In the genomic region with DNA sequence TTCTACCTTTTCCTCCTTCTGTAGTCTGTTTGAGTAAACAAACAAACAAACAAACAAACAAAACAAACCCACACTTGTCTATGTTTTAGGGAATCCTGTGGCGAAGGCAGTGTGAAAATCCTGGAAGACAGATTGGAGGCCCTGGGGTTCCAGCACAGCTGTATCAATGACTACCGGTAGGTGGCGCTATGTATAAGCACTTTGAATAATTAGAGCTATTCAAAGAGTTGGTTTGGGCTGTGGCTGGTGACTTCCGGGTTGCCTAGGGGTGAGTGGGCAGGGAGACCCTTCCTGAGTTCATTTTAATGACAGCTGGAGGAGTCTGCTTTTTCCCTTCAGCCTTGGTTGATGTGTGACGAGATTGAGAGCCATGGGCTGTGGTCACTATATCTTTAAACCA, we compare ENCODE assay signal across 8 mouse cellular contexts. TPM values are rescaled to one million over a fixed set of nuclear protein-coding genes. Genes with fewer than 3 reads are reported as not detected.
DNase-seq lines count a peak whose midpoint lies in the region; ATAC-seq and TF ChIP-seq lines count a peak whose summit lies in the region.

No protein-coding gene starts in this region.

- peak; percentile 22 for DNase-seq in forebrain, postnatal 0 days
- DNase-seq in ovary, postnatal 14 days (ENCODE audit: low spot score), result peak; percentile 27
- DNase-seq in ovary, adult 18-20 months (ENCODE audit: low spot score), result no peak
- DNase-seq in hindlimb bud, embryonic 11.5 days (ENCODE audit: extremely low spot score, low read depth, low spot score), result peak; percentile 50
- DNase-seq in lung, postnatal 14 days, result peak; percentile 72
- peak; percentile 29 for DNase-seq in testis, postnatal 14 days (ENCODE audit: low spot score)

- WGBS in forebrain, postnatal 0 days, result 49% methylated on average over 5 of the region's 5 CpGs
- 51% methylated on average over 5 of the region's 5 CpGs for WGBS in forebrain, embryonic 15.5 days

- no peaks in the 10 kb centered on the region for H3K36me3 ChIP-seq in forebrain, postnatal 0 days (ENCODE audit: insufficient read depth)
- H3K36me3 ChIP-seq in forebrain, embryonic 15.5 days, result no peaks in the 10 kb centered on the region

- H3K27ac ChIP-seq in forebrain, postnatal 0 days (ENCODE audit: low read depth, low read length), result no peak overlapping the region
- no peak overlapping the region for H3K27ac ChIP-seq in forebrain, embryonic 15.5 days (replicated peaks)

- no peak overlapping the region for H3K9ac ChIP-seq in forebrain, postnatal 0 days
- no peak overlapping the region for H3K9ac ChIP-seq in forebrain, embryonic 15.5 days (replicated peaks)

- H3K4me1 ChIP-seq in forebrain, postnatal 0 days (ENCODE audit: insufficient read depth), result no peaks in the 10 kb centered on the region
- H3K4me1 ChIP-seq in forebrain, embryonic 15.5 days, result no peaks in the 10 kb centered on the region

- no peaks in the 10 kb centered on the region for H3K27me3 ChIP-seq in forebrain, postnatal 0 days (ENCODE audit: insufficient read depth, low read length)
- no peaks in the 10 kb centered on the region for H3K27me3 ChIP-seq in forebrain, embryonic 15.5 days

- TF ChIP-seq CTCF in forebrain, postnatal 0 days (IDR thresholded peaks at IDR 0.05; ENCODE audit: low read depth), result peak; percentile 55

- no peak for ATAC-seq in forebrain, postnatal 0 days
- no peak for ATAC-seq in forebrain, embryonic 15.5 days (replicated peaks)
- ATAC-seq in cerebellum, adult (ENCODE audit: insufficient number of reproducible peaks, low FRiP score, low TSS enrichment), result peak; percentile 59; the same call in 1 of the 2 replicates

- no peak overlapping the region for H3K4me2 ChIP-seq in forebrain, postnatal 0 days (ENCODE audit: low read depth)
- no peak overlapping the region for H3K4me2 ChIP-seq in forebrain, embryonic 15.5 days (replicated peaks)

- H3K9me3 ChIP-seq in forebrain, postnatal 0 days (ENCODE audit: low read length), result no peaks in the 10 kb centered on the region
- no peaks in the 10 kb centered on the region for H3K9me3 ChIP-seq in forebrain, embryonic 15.5 days

- no peak overlapping the region for H3K4me3 ChIP-seq in forebrain, postnatal 0 days (ENCODE audit: low read depth, low read length)
- H3K4me3 ChIP-seq in forebrain, embryonic 15.5 days, result no peak overlapping the region

RNA-seq across cellular contexts. Expression of a gene that starts 15.9 kb away (rescaled TPM):
- total RNA-seq in forebrain, postnatal 0 days (2014; rRNA removed), result 124 and 132 TPM in 2 replicates
- polyA plus RNA-seq in forebrain, postnatal 0 days (2015; fragmentation: Nextera tagmentation; extraction: Ambion mirVana), result 70.1 and 77.1 TPM in 2 replicates
- polyA plus RNA-seq in forebrain, embryonic 15.5 days (2015; fragmentation: Nextera tagmentation; extraction: Ambion mirVana), result 71.9 and 75.7 TPM in 2 replicates

RNA-seq across cellular contexts. Expression of a gene that starts 18.7 kb away (rescaled TPM):
- total RNA-seq in forebrain, postnatal 0 days (2014; rRNA removed), result 0.08 and 0.76 TPM in 2 replicates
- 0.11 TPM in 1 of 2 replicates, not detected in the other for polyA plus RNA-seq in forebrain, postnatal 0 days (2015; fragmentation: Nextera tagmentation; extraction: Ambion mirVana)
- polyA plus RNA-seq in forebrain, embryonic 15.5 days (2015; fragmentation: Nextera tagmentation; extraction: Ambion mirVana), result not detected in 2 replicates

RNA-seq across cellular contexts. Expression of a gene that starts 31.0 kb away (rescaled TPM):
- total RNA-seq in forebrain, postnatal 0 days (2014; rRNA removed), result 1.9 and 2.4 TPM in 2 replicates
- polyA plus RNA-seq in forebrain, postnatal 0 days (2015; fragmentation: Nextera tagmentation; extraction: Ambion mirVana), result 1.9 and 2.3 TPM in 2 replicates
- polyA plus RNA-seq in forebrain, embryonic 15.5 days (2015; fragmentation: Nextera tagmentation; extraction: Ambion mirVana), result 1.6 and 1.8 TPM in 2 replicates
